Mouse (Mus musculus) cerebral cortex, adult 2 months (tissue): Measurements from ENCODE around the gene Myt1l.

ENCODE experiments used
- WGBS: fragments of 180-500 bp; shearing (Covaris S2); methylation state at CpG from one replicate; pipeline ENCODE4 v1.1.7; 2018; 5-methylcytosine and 5-hydroxymethylcytosine counted together

Myt1l gene

DNA sequence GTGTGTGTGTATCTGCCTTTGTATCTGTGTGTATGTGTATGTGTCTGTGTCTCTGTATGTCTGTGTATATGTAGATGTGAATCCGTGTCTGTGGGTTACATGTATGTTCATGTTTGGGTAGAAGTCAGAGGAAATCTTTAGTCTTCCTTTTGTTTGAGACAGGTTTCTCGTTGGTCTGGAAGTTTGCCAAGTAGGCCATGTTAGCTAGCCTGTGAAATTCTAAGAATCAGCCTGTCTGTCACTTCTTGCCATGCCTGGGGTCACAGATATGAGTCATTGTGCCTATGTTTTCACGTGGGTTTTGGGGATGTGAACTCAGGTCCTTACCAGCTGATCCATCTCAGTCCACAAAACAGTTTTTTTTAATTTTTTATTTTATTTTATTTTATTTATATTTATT, 128.9 kb downstream of the Myt1l start:
- WGBS = 27% methylated on average over 3 of the region's 3 CpGs

DNA sequence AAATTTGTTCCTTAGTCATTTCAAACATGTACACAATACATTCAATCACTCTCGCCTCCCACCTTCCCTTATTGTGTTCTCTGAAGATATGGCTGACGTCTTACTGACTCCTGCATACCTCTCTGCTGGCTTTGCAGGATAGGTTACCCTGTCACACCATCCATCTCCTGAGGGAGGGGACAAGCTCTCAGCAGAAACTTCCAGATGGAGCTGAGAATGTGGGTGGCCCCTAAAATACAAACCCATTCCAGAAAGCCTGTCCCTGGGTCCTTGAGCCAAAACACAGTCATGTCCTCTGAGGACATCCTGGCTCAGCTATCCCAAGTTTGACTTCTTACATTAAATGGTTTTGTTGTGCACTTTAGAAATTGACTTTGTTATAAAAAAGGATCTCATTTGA, 129.7 kb downstream of the Myt1l start:
- 47% methylated on average over 2 of the region's 2 CpGs for WGBS

DNA sequence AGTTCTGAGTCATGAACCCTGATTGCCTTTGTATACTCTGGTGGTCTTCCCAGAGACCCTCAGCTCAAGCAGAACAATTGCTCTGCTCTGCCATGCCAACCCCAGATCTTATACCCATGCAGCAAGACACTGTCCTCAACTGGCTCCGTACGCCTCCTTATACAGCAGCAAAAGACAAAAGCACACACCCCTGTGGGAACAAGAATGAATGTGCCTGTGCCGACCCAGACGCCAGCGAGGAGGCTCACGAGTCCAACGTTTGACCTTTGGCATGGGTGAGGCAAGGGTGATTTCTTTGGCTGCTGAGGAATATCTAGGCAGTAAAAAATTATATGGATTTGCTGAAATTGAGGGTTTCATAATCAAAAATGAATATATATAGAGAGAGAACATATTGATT, 143.8 kb downstream of the Myt1l start:
- WGBS = 82% methylated on average over 7 of the region's 7 CpGs

DNA sequence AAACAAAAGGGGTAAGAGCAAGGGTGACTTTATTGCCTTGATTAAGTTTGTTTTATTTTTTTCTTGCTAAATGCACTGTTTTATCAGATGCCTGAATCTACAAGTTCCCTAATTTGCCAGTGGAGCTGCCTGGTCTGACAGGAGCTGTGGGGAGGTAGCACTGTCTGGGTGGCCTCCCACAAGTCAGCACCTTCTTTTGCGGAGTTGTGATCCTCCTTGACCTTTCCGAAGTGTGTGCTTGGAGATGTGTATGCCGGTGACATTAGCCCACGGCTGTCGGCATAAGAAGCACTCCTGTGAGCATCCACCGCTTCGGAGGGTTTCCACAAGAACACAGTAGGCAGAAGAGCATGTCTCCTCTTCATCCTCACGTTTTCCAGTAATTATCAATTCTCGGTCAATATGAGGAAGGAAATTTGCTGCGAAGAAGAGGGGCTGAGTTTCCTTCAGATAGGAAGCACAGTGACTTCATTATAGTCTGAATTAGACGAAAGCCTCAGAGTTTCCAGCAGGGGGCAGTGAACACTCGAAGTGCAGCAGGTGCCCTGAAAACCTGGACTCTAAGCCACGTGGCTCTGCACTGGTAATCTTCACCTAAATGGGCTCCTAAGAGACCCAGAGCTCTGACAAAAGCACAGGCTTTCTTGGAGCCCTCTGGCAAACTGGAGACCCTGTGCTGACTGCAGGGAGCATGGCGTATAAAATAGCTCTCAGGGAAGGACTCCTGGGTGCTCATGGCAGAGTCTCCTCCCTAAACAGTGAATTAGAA, 147.6 kb downstream of the Myt1l start:
- WGBS = 32% methylated on average over 14 of the region's 14 CpGs

DNA sequence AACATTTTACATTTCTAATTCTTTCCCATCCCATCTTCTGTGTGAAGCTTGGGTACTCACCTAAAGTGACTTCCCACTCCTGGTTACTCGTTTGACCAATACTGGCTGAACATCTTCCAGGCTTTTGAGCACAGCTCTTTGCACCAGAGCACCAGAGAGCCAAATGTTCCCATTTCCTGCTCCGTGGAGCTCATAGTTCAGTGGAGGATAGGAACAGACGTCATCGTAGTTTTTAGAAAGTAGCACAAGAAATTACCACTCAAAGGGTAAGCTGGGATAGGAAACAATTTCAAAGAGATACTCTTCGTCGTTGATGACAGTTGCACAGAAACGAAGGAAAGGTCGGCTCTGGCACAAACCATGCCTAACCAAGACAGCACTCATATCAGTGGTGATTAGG, 154.2 kb downstream of the Myt1l start:
- WGBS = 43% methylated on average over 8 of the region's 8 CpGs

DNA sequence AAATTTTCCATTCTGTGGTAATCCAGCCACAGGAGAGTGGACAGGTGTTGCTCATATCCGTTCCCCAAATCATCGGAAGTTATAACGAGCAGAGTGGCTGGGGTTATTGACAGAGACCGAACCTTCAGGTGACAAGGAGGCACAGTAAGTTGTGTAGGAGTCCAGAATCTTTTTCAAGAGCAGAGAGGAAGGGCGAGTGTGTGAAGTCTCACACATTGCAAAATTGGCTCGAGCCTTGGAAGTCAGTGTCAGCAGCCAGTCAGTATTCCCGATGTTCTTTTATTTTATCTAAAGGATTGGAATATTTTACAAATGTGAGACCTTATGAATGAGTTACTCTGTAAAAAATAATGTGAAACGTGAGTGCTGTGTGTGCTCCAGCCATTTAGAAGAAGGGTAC, 154.8 kb downstream of the Myt1l start:
- WGBS = 48% methylated on average over 8 of the region's 8 CpGs

DNA sequence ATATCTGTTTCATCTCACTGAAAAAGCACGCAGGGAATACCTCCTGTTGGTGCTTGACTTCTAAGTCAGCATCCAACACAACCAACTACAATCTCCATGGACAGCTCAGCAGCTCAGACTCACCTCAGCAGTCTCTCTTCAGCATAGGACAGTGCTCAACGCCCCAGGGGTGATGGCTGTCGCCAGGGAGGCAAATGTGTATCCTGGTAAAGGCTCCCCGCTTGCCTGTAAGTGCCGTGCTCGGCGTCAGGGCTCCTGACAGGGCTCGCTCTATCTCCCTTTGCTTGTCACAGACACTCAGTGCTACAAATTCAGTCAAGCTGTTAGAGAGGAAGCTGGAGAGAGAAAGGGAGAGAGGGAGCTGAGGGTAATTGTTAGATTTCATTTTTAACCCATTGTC, 158.1 kb downstream of the Myt1l start:
- 75% methylated on average over 8 of the region's 8 CpGs for WGBS

DNA sequence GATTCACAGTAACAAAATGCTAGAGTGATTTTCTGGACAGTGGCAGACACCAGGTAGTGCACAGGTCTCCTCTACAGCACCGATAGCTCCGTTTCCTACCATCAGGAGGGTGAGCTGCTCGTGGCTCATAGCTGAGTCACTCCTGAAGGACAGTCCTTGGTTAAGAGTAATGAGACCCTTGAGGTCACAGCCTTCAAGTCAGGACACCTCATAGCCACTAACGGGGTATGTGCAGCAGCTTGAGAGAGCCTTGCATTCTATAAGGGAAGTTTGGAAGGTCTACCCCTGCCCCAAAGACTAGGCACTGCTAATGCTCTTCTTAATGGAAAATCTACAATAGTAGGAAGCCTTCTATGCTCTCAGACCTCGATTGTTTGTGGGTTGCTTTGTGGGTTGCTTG, 163.4 kb downstream of the Myt1l start:
- 64% methylated on average over 5 of the region's 5 CpGs for WGBS

DNA sequence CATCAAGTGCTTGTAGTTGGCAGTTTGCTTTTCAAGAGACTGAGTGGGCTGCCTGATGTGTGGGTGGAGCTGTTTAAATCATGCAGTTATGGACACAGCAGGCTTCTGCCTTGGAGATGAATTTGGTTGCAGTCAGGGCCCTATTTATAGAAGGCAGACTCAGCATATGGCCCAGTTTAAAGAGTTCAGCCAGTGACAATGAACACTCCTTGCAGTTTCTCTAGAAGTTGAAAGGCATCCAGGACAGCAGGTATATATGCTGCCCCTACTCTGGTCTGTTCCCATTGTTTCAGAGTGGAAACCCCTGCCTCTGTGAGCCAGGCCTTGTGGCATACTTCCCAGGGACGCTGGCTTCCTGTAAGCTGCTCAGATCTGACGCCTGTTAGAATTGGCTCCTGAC, 167.0 kb downstream of the Myt1l start:
- WGBS = 16% methylated on average over 2 of the region's 2 CpGs

DNA sequence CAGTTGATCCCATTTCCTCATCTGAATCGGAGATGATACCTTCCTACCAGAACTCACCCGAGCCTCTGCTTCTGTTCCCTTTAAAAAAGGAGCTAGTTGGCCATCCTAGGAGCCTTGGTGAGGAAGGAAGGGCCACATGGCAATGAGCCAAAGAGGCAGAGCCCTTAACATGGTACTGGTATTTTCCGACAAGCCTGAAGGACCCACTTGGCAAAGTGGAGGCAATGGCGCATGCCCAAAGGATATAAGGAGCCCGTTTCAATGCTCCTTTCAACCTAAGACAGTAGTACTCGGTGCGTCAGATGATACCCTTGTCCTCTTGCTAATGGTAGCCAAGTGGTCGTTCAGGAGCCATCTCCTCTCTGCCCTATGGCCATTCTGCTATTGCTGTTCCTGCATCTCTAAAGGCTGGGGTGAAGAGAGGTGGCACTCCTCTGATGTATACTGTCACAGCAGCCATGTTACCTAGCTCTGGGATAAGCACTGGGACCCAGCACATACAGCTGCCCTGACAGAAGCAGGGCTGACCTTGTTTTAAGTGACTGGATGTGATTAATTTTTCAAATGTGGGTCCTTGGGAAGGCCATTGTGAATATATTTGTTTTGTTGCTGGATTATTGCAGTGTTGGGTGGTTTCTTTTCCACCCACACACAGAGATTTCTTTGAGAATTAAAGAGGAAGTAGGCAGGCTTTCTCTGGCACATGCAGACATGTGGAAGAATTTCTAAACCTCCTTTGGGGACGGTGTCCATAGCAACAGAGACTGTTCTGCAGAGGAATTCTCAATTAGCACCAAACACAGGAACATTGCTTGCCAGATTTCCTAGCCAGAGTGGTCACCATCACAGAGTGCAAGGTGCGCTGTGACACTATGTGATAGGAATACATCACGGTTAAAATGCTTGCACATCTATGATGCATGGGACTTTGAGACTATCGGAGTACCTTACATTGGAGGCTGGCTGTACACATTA, 169.6 kb downstream of the Myt1l start:
- WGBS = 33% methylated on average over 12 of the region's 12 CpGs

DNA sequence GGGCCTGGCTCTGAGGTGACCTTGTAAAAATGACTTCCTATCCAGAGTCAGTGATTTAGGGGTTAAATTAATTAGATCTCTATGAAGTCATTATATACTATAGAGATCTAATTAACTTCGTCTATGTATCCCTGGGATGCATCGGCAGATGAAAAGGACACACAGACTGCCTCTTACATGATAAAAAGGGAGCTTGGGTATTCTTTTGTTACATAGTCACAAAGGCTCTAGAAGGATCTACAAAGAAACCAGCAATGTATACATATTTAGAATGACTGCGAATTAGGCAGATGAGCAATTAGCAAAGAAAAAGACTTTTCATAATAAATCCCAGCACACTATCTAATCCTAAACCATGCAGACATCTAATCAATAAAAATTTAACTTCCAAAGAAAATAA, 170.4 kb downstream of the Myt1l start:
- WGBS = 24% methylated on average over 3 of the region's 3 CpGs

DNA sequence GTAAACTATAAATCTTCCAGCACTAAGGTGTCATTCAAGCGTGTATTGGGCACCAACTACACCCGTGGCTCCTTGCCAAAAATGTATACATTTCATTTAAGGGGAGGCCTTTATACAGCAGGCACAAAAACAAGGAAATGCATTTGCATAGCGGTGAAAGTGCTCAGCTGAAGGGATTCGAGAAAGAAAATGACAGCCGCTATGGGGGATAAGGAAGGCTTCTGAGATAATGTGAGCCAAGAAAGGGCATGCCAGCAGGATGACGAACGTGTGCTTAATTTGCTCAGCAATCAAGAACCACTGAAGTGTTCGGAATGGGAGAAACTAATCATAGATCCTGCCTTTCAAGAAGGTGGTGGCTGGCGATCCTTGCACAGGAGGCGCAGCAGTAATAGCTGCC, 170.8 kb downstream of the Myt1l start:
- 36% methylated on average over 10 of the region's 10 CpGs for WGBS

DNA sequence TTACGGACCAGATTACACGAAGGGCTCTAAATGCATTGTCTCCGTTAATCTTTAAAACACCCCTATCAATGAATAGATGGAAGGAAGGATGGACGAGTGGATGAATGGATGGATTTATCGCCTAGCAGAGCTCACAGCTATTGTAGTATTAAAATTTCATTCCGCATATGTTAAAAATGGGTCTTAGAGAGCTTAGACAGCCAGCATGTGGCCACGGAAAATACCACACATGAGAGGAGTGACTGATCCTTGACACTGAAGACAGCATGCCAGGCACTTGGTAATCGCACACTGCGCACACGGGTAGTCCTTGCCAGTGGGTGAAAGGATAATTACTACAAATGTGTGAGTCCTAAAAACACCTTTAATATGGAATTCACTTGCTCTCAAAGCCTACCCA, 171.2 kb downstream of the Myt1l start:
- WGBS = 38% methylated on average over 10 of the region's 10 CpGs

DNA sequence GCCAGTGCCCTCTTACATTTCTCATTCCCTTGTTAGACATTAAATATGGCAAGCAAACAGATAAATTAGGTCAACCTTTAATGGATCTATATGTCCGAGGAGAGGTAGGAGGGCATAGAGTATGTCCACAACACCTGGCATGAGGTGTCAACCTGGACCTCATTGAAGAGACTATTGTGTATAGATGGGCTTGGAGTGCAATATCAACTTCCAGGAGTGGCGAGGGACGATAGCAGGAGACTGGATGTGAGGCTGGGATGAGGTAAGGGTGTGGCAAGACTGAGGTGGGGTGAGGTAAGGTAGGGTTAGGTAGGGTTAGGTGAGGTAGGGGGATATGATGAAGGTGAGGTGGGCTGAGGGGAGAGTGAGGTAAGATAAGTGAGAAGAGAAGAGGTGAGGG, 171.8 kb downstream of the Myt1l start:
- WGBS = 87% methylated on average over 3 of the region's 3 CpGs

DNA sequence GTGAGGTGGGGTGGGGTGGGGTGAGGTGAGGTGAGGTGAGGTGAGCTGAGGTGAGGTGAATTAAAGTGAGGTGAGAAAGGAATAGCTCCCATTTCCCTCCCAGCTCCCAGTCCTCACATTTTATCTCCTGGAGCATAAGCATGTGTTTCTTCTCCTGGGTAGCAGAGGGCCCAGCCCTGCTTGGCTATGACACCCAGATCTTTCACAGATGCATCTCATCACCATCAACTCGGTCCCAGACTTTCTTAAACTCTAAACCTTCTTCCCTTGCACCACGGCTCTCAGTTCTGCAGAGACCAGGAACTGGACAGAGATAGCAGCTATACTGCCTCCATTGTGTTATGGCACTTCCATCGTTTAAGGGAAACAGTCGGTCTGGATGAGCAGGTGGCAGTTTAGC, 172.9 kb downstream of the Myt1l start:
- WGBS = 28% methylated on average over 4 of the region's 4 CpGs

DNA sequence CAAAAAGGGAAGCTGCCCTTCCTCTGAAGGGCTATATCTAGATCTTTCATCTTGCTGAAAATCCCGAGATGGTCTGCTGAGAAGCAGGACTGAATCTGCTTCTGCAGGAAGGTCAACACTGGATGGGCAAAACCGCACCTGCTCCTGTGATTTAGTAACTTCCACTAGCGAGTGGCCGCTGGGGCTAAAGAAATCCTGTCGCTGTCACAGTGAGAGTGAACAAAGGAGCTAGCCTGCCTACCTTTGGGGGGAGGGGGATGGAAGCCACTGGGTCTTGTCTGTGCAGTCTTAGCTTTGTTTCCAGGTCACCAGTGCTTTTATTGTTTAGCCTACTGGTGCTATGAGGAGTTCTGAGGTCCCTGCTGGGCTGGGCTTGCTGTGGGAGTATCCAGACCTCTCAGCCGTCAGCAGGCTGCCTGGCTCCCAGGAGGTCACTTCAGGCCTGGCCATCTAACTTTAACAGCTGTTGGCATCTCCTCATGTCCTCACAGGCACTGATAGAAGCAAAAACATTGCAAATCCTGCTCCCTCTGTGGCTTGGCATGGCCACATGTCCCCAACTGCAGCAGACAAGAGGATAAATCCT, 173.6 kb downstream of the Myt1l start:
- WGBS = 37% methylated on average over 6 of the region's 6 CpGs

DNA sequence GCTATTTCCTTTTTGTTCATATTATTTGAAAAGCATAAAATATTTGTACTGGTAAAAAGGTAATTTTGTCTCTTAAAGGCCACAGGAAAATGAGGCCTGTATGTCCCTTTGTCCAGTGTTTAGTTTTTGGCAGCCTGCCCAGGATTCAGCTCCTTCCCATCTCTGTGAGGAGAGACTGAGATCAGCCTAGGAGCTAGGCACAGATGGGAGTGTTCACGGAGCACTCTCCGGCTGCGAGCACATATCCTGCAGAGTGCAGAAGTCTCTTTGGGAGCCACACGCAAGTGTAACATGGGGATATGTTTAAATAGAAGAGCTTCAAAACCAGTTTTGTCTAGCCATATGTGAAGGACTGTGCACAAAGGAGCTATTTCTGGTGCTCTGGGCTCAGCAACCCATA, 174.4 kb downstream of the Myt1l start:
- WGBS = 15% methylated on average over 4 of the region's 4 CpGs

DNA sequence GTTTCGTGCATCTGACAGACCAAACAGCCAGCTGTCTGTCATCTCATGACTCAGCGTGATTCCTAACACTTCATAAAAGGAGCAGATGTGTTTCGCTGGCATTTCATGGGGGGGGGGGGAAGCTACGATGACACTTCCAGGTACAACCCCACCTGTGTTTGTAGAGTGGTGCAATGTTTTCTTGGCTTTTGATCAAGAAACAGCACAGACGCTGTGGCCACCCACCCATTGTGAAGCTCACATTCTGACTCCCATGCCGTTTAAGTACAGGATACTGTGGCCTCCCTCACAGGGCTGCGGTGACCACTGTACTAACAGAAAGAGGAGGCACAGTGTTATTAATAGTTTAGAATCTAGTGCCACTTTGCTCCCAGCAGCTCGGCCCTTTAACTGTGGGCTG, 175.4 kb downstream of the Myt1l start:
- 54% methylated on average over 8 of the region's 8 CpGs for WGBS

DNA sequence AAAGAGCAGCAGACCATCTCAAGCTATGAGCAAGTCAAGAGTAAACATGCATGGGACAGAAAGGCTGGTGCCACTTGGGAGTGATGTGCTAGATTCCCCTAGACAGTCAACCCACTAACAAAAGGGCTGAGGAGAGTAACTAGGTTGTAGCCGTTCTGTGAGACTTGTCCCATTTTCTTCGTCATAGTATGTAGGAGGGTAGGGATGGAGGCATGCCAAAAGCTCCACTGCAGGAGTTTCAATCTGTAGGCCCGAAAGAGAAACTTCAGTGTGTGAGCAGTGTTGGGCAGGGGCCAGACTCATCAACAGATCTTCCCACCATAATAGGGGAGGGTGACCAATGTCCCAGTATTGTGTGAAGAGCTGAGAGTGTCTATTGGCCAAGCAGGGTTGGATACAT, 178.9 kb downstream of the Myt1l start:
- WGBS = 38% methylated on average over 3 of the region's 3 CpGs

DNA sequence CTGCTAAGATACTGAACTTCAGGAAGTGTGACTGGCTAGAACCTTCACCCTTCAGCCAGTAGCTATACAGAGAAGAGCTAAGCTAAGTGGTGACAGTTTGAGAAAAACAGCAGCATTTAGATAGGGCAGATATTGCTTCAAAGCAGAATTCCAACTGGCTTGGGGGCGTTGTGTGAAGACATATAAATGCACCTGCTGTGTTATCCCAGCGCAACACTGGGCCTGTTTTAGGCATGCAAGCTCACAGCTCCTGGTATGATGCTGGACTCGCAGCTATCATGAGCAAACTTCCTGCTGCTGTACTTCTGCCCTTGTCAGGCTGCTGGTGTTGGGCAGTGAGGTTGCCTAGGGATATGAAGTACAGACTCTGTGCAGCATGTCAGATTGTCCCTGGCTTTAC, 180.0 kb downstream of the Myt1l start:
- 46% methylated on average over 3 of the region's 3 CpGs for WGBS

DNA sequence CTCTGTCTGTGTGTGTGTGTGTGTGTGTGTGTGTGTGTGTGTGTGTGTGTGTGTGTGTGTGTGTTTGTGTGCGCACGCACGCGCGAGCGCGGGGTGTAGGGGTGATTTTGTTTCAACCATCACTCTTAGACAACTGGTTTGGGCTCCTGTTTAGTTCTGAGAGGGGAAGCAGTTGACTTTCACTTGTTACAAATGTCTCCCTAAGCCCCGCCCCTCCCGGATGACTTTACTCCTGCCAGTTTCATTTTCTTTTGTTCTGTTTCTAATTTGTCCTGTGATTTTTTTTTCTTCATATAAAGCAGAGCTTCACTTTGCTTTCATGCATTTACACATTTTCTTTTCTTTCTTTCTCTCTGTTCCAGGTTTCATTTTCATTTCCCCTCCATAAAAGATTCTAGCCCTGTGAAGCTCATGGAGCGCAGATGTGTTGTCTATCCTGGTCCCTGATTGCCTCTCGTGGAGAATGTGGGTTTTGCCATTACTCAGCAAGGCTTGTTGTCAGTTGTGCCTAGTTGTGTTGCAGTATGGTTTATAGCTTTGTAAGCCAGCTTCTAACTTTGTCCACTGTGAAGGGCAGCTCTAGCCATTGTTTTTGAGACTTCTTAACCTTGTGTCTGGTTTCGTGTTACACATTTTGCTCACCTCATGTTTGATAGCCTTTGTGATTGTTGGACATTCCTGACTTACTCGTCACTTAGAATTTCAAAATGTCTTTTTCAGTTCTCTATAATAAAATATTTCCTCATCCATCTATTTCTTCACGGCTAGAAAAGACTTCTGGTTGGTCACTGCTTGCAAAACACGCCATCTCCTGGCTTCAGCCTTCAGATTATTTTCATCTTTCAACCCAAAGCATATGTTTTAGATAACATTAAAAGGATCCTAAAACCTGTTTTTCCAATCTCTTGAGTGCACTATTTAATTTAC, 184.9 kb downstream of the Myt1l start:
- WGBS = 69% methylated on average over 14 of the region's 15 CpGs
